Mouse (Mus musculus): ENCODE data around the gene Abcc10.

DNA sequence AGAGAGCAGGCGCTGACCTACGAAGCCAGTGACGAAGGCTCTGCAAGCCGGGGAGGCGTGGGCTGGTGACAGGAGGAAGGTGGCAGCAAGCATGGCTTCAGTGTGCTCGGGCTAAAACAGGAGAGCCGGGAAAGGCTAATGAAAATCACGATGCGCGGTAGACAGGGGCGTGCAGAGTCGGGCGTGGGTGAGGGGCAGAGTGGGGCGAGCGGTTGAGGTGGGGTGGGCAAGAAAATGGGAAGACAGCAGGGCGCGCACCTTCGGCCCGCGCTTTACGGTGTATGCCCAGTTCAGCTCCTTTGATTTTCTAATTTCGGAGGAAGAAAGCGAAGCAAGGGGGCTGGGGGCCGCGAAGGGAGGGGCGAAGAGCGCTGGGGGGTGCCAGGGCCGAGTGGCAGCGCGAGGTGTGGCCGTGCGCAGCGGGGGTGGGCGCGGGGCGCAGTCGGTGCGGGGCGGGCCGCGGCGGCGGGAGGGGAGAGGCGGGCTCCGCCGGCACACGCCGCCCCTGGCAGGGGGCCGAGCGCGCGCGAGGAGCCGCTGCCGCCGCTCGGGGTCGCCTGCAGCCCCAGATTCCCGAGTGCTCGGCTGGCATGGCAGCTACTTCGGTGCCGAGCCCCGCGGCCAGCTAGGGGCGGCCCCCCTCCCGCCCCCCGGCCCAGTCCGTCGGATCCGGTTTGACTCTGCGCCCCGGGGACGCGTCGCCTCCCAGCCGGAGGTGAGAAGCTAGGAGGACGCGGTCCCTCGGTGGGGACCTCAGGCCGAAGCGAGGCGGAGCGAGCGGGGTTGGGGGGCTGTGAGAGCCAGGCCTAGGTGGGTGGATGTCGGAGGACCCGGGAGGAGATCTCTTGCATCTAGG is 30.6 kb downstream of the Abcc10 start, which contains the start of gene Dlk2:
- TF ChIP-seq POLR2A (IDR thresholded peaks at IDR 0.05; ENCODE audit: low read depth, low read length) (no peak), CTCF (IDR thresholded peaks at IDR 0.05; ENCODE audit: extremely low read depth, insufficient read length, insufficient replicate concordance, low read depth, low read length) (no peak)
